Mouse (Mus musculus) cerebellum, adult (tissue): ENCODE data around the gene Pds5a.
"Not testable (repeated sequence)": the region's sequence is repeated elsewhere in the genome, so short reads cannot be mapped to it uniquely, and the experiment has no call there.

ENCODE experiments used
- ATAC-seq: cut with Nextera tagmentation; 2 replicates; pipeline ENCODE4 v1.9.2; 2017; ENCODE audit warnings: mild to moderate bottlenecking, moderate library complexity, mixed read lengths; ENCODE audit not compliant: insufficient number of reproducible peaks, low FRiP score, low TSS enrichment

Pds5a gene

DNA sequence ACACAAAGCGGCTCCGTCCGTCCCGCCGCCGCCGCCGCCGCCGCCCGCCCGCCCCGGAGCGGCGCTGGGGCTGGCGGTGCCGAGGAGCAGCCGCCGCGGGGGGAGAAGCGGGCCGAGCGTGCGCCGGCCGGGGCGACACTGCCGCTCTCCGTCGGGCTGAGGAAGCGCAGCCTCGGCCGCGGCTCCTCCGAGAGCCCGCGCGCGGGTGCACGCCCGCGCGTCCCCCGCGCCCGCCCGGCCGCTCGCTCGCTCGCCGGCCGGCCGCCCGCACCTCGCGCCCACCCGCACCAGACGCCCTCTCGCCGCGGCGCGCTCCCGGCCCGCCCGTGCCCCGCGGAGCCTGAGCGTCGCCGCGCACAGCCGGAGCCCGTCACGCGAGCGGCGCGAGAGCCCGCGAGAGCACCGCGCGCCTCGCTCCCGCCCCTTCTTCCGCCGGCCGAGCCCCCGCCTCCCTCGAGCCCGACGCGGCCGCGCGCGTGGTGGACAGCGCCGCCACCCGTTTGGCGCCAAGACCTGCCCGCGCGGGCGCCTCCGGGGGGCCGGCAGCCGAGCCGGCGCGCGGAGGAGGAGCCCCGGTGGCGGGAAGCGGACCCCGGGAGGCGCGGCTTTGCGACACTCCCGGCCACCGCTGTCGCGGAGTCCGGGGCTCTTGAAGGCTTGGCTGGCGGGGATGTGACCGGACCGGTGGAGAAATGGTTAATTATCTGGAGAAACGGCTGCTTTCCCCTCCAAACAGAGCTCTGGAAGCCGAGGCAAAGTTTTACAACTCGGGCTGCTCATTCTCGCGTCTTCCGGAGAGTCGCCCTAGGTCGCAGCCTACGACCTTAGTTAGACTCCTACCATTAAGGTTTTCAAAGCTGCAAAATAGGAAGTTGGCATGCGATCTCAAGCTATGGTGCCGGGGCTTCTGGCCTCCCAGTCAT, at the start of gene Pds5a:
Gene Pds5a (minus strand): TSS at position 438 of the 923 bp plus-strand sequence.
- peak; percentile 87 for ATAC-seq

DNA sequence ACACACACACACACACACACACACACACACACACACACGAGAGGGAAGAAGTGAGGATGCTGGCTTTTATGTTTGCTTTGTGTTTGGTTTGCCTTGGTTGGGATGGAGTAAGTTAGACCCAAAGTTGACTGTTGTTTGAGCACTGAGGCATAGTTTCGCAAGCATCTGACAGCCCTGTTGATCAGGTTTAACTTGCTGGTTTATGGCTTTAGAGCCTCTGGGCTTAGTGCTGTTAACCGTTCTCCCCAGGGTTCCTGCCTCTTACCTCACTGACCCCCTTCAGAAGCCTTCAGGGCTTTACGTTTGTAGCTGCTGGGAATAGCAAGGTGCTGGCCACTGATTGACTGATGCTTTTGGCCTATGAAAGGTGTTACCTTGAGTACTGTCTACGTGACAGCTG, 48.8 kb upstream of the Pds5a start:
- no peak for ATAC-seq

DNA sequence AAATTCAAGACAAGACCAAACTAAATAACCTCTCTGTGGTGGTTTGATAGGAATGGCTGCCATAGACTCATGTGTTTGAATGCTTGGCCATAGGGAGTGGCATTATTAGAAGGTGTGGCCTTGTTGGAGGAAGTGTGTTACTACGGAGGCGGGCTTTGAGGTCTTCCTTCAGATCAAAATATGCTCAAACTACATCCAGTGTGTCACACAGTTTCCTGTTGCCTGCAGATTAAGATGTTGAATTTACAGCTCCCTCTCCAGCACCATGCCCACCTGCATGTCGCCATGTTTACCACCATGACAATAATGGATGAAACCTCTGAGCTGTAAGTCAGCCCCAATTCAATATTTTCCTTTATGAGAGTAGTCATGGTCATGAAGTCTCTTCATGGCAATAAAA, 41.3 kb upstream of the Pds5a start:
- ATAC-seq, result no peak

DNA sequence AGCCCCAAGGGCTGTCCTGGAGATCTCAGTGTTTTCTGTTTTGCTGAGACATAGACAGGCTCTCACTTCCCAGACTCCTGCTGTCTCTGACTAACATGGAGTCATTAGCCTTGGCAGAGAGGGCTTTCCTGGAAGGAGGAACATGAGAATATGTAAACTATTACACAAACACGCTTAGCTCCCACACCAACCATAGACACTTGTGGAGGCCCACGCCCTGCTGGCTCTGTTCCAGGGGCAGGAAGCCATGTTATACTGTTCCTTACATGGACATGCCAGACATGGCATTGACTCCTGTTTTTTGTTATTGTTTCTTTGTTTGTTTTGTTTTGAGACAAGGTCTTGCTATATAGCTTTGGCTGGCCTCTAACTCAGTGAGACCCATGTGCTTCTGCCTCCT, 37.5 kb upstream of the Pds5a start:
- ATAC-seq, result no peak

DNA sequence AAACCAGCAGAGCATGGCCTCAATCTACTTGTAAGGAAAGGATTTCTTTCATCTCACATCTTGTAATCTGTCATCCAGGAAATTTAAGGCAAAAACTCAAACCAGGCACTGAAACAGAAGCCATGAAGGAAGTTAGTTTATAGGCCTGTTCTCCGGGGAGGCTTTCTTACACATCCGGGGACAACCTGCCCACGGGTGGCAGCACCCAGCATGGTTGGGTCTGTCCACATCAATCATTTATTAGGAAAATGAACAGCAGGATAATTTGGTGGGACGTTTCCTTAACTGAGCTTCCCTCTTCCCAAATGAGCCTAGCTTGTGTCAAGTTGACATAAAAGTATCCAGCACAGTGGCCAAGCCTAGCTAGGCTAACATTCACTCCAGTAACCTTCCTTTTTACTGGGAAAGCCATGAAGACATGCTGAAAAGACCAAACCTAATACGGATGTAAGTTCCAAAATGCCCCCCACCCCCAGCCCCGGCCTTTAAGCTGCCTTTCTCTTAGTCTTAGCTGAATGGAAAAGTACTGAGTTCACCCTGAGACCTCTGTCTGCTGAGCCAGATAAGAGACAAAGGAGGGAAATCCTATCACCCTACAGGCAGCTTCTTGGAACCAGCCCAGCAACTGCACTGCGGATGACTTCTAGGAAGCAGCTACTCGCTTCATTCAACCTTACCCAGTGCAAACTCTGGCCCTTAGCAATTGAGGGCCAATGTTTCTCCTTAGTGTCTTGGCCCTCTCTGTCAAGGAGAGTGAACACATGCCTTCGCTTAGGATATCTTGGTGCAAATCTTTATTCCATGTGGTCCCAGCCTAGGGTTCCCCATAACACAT, 33.3 kb upstream of the Pds5a start:
- ATAC-seq, result no peak

DNA sequence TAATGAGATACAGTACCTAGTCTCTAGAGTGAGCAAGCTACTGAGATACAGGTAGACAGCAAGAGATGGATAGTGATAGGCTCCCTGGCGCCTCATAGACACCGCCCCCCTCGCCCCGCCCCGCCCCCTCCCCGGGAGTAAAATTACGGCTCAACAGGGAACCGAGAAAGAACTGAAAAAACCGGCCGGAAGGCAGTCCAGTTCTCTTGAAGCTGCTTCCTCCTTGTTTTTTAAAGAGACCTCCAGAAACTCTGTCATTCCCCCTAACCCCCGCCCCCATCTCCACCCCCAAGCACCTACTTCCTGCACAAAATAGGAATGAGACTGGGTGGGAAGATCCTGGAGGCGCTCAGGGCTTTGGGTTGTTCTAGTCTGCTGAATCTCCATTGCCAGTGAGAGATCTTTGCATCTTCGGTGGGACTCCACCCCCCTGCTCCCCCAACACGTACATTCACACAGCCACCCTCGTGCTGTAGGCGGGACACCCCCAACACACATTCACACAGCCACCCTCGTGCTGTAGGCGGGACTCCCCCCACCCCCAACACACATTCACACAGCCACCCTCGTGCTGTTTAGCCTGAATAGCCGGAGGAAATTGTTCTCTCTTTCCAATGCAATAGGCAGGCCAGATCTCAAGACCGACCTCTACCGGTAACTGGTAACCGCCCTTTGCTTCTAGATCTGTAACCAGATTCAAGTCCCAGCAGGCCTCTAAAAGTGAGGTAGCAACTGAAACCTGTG, 26.4 kb upstream of the Pds5a start:
- peak; percentile 90 for ATAC-seq

DNA sequence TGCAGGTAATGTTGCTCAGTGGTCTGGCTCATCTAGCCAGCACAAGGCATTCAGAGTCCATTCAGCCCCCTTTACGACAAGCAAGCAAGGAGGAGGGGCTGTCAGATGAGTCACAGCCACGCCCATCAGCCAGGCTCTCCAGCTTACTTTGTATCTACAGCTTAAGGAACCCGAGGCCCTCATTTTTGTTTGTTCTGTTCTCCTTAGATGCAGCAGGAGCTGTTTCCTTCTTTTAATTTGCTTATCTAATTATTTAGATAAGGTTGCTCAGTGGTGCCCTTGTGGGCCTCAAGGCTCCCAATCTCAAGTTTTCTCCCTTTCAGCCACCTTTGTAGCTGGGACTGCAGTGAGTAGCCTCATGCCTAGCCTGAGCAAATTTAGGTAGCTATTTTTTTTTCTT, 20.3 kb upstream of the Pds5a start:
- ATAC-seq, result no peak

DNA sequence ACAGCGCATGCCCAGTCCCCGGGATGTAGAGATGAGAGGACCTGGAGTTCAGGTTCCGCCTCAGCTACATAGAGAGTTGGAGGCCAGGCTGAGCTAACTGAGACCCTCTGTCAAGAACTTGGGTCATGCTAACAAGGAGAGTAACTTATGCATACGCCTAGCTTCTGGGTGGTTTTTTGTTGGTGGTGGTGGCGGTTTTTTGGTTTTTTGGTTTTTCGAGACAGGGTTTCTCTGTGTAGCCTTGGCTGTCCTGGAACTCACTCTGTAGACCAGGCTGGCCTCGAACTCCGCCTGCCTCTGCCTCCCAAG, 19.8 kb upstream of the Pds5a start:
- not testable (repeated sequence) for ATAC-seq

DNA sequence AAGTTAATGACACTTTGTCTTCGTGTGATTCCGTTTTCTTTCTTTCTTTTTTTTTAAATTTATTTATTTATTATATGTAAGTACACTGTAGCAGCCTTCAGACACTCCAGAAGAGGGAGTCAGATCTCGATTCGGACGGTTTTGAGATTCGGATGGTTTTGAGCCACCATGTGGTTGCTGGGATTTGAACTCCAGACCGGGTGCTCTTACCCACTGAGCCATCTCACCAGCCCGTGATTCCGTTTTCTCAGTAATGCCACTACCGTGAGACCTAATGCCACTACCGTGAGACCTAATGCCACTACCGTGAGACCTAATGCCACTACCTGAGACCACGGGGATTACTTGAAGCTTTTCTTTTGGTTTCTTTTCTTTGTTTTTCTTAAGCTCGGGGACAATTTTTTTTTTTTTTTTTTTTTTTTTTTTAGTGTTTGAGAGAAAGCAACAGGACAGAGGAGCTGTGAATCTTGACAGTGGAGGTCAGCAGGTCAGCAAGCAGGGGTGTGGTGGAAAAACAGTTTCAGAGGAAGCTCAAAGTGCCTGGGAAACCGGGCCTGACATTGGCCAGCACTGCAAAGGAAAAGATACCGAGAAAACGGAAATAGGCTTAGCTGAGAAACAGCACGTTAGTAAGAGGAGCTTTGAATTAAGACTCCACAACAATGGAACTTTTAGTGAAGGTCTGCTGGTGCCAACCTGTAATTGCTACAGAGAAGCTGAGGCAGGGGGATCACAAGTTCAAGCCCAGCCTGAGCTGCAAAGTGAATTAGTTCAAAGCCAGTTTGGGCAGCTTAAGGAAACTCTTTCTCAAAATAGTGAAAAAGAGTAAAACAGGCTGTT, 19.2 kb upstream of the Pds5a start:
- ATAC-seq, result no peak

DNA sequence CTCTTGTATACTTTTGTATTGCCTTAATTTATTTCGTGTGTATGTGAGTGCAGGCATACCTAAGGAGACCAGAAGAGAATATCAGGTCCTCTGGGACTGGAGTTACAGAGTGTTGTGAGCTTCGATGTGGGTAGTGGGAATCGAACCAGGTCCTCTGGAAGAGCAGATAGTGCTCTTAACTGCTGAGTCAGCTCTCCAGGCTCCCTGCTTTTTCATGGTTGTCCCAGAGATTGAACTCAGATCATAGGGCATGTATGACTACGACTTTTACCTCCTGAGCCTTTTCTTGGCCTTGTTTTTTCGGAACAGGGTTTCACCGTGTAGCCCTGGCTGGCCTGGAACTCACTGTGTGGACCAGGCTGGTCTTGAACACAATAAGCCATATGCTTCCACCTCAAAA, 17.0 kb upstream of the Pds5a start:
- no peak for ATAC-seq

DNA sequence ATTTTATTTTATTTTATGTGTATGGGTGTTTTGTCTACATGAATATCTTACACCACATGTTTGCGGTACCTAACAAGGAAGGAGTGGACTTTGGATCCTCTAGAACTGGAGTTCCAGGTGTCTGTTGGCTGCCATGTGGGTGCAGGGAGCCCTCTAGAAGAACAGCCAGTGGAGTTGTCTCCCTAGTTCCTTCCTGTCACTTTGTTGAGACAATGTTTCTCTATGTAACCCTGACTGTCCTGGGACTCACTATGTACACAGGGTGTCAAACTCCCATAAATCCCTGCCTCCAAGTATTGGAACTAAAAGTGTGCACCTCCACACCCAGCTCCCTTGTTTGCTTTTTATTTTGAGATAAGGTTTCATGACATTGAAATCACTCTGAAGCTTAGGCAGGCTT, 13.4 kb upstream of the Pds5a start:
- no peak for ATAC-seq

DNA sequence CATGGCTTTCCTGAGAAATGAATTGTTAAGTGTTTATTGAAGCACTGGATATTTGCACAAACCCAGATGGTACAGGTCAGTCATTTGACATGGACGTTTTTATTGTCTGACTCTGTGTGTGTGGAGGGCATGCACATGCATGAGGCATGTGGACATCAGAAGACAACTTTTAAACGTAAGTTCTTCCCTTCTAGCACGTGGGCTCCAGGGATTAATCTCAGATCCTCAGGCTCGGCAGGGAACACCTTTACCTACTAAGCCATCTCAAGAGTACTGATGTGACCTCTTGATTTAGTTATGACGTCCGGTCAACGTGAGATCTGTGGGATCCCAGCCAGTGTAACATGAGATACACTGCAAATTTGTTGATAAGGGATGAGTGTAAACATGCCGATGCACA, 12.2 kb upstream of the Pds5a start:
- no peak for ATAC-seq

DNA sequence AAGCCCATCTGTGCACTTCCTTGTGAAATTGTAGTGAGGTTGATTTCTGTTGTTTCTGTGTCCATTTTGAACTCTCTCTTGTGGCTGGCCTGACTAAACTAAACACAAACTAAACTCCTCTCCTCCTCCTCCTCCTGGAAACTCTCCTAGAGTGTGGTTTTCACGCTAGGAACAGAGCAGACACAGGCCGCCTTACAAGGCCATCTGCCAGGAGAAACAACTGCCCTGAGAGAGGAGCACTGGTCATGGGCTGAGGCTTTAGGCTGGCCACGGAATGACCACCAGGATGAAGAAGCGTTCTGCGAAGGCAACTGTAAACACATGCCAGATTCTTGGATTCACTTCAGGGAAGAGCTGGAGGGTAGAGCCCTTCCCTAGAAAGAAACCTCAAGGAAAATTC, 8.9 kb upstream of the Pds5a start:
- ATAC-seq, result no peak

DNA sequence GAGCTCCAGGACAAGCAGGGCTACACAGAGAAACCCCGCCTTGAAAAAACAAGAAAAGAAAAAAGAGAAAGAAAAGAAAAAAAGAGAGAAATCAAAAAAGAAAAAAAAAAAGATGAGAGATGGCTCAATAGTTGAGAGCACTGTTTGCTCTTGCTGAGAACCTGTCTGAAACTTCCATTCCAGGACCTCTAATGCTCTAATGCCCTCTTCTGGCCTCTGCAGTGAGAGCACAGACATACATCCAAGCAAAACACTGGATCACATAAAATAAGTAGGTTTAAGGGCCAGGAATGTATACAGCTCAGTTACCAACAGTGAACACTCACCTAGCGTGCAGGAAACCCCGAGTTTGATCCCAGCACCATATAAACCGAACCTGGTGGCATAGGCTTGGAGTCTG, 8.1 kb upstream of the Pds5a start:
- no peak for ATAC-seq

DNA sequence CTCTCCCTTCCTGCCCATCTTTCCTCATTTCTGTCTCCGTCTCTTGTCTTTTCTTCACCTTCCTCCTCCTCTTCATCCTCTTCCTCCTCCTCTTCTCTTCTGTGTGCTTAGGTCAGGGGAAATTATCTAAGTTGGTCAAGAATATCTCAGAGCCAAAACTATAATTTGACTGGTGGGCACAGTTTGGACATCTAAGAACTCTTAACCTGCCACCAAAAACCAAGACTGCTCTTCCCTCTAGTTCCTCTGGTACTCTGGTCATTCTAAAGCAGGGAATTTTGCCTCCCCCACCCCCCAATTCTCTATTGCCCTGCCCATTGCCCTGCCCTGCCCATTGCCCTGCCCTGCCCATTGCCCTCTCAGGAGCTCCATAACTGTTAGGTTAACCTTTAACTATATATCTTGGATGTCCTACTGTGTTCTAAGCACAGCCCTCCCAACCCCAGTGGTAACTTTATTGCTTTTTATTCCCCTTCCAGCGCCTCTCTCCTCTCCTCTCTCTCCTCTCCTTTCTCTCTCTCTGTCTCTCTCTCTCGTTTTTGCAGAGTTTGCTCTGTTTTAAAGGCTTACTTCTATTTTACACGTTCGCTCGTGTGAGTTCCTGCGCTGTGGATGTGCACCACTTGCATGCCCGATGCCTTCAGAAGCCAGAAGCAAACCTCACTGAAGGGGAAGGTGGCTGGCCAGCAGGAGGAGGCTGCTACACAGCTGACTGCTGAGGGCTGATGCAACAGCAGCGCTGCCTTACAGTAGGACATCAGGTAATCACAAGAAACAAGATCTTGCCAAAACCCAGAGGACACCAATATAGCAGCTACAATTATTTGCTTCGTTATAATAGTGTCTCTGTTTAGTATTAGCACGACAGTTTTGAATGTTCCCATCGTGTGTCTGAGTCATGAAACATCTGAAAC, 6.9 kb upstream of the Pds5a start:
- ATAC-seq, result no peak

DNA sequence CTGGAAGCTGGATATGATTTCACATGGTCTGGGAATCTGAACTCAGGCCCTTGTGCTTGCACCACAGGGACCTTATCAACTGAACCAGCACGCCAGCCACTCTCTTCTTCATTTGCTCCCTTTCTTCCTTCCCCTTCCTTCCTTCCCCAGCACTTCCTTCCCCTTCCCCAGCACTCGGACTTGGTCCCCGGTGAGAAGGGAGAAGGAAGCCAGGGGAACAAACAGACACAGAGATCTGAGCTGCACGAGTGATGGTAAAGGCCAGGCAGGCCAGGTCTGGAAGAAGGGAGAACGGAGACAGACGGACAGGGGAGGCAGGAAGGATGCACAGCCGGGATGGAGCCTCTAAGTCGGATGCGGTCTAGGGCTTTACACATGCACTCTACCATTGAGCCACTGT, 5.2 kb upstream of the Pds5a start:
- ATAC-seq, result no peak

DNA sequence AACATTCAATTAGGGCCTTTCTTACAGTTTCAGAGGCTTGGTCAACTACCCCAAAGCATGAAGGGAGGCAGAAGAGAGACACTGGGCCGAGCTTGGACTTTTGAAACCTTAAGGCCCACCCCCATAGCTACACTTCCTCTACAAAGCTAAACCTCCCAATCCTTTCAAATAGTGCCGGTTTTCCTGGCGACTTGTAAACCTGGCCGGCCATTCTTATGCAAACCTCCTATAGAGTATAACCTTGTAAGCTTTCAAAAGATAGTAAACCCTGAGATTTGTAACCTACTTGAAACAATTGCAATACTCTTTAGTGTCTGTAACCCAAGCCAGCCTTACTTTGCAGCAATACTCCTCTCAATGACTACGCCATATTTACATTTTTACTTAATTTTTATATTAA, 2.0 kb upstream of the Pds5a start:
- ATAC-seq, result no peak

DNA sequence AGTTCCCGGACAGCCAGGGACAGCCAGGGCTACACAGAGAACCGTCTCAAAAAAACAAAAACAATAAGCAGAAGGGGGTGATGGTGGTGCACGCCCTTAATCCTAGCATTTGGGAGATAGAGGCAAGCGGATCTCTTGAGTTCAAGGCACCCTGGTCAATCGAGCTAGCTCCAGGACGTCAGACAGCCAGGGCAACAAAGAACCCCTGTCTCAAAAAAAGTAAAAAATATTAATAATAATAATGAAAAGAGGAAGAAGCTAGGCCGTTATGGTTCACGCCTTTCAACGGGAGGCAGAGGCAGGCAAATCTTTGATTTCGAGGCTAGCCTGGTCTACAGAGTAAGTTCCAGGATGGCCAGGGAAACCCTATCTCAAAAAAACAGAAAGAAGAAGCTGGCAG, 1.1 kb upstream of the Pds5a start:
- no peak for ATAC-seq

DNA sequence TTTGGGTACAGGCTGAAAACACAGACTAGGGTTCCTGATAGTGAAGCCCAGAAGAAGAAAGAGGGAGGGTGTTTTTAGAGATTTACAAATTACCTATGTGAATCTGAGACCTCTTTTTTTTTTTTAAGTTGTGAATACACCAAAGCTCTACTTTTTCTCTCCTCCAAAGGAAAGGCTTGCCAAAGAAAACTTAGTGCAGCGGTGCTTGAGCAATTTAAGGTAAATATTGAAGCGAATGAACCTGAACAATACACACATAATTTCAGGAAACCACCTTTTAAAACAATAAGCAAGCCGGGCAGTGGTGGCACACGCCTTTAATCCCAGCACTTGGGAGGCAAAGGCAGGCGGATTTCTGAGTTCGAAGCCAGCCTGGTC, 675 bp upstream of the Pds5a start:
- ATAC-seq, result no peak
